ENCODE assay signal across 25 mouse cellular contexts in genomic region chr3:31863522-31863921, GRCm38 (mm10).
"Had no signal": no experiment of that assay in that cellular context is flagged by ENCODE, and none has a peak within 500 bp of the region (broad histone marks: within the 10 kb centered on the region; RNA-seq: fewer than 3 reads in every experiment).

No protein-coding gene starts in this region.

- H3K27ac ChIP-seq: kidney, embryonic 15.5 days; limb, embryonic 12.5 days; limb, embryonic 15.5 days; liver, embryonic 14.5 days; lung, embryonic 15.5 days; midbrain, embryonic 12.5 days; neural tube, embryonic 12.5 days; stomach, postnatal 0 days had no signal

- ATAC-seq: liver, postnatal 0 days; midbrain, embryonic 16.5 days had no signal

- H3K9me3 ChIP-seq: kidney, embryonic 15.5 days; limb, embryonic 12.5 days; limb, embryonic 15.5 days; lung, embryonic 15.5 days; midbrain, embryonic 12.5 days; neural tube, embryonic 12.5 days had no signal

- H3K4me3 ChIP-seq: kidney, embryonic 15.5 days; limb, embryonic 12.5 days; limb, embryonic 15.5 days; lung, embryonic 15.5 days; megakaryocyte, embryonic 14.5 days; midbrain, embryonic 12.5 days; neural tube, embryonic 12.5 days had no signal

- H3K4me1 ChIP-seq: kidney, embryonic 15.5 days; limb, embryonic 12.5 days; limb, embryonic 15.5 days; lung, embryonic 15.5 days; megakaryocyte, embryonic 14.5 days; midbrain, embryonic 12.5 days; neural tube, embryonic 12.5 days had no signal

- DNase-seq: kidney, adult 11 months; kidney, adult 8-10 months; kidney, postnatal 10 days; kidney, postnatal 36 days; left cerebral cortex, postnatal 4 days; liver, postnatal 0 days; lung, postnatal 10 days; lung, postnatal 36 days; right cerebral cortex, adult 18-20 months; right cerebral cortex, postnatal 14 days; right cerebral cortex, postnatal 4 days; thymus, adult 2 months; thymus, postnatal 14 days; thymus, postnatal 4 days had no signal

- H3K27me3 ChIP-seq: kidney, embryonic 15.5 days; limb, embryonic 12.5 days; limb, embryonic 15.5 days; lung, embryonic 15.5 days; megakaryocyte, embryonic 14.5 days; midbrain, embryonic 12.5 days; neural tube, embryonic 12.5 days had no signal

- H3K36me3 ChIP-seq: kidney, embryonic 15.5 days; limb, embryonic 12.5 days; limb, embryonic 15.5 days; lung, embryonic 15.5 days; midbrain, embryonic 12.5 days; neural tube, embryonic 12.5 days had no signal

- H3K9ac ChIP-seq: kidney, embryonic 15.5 days; limb, embryonic 12.5 days; limb, embryonic 15.5 days; liver, embryonic 14.5 days; liver, postnatal 0 days; lung, embryonic 15.5 days; midbrain, embryonic 12.5 days; neural tube, embryonic 12.5 days had no signal

- H3K4me2 ChIP-seq: kidney, embryonic 15.5 days; limb, embryonic 12.5 days; limb, embryonic 15.5 days; liver, embryonic 11.5 days; lung, embryonic 15.5 days; midbrain, embryonic 12.5 days; neural tube, embryonic 12.5 days had no signal
